Mouse (Mus musculus) megakaryocyte, adult 5-6 weeks (primary cell): ENCODE results near the gene 4930432K21Rik. TPM values are rescaled to one million over a fixed set of nuclear protein-coding genes. Genes with fewer than 3 reads are reported as not detected.

Experiments used
- ATAC-seq: 2 replicates; pipeline ENCODE4 v1.8.0; 2016; ENCODE audit warnings: mild to moderate bottlenecking, inconsistent platforms; ENCODE audit not compliant: poor library complexity, severe bottlenecking
- total RNA-seq, 2 experiments: library from RNA; stranded (forward) in 1 of 2; stranded (reverse) in 1 of 2; fragments of 153-499, 151-499 nt in 1 of 2; fragments of 221-1000, 200-1000 nt in 1 of 2; gene quantifications; 2 replicates each; pipeline versions ENCODE4 v1.2.3 to v1.2.4; 2015 to 2017

The 4930432K21Rik gene
- total RNA-seq, 2 experiments from 2014 or later, result 0.09 to 1.8 TPM

GRCm38 (mm10) chr8:84189603-84190002 is 41.8 kb downstream of the 4930432K21Rik start:
- no peak for ATAC-seq

DNA sequence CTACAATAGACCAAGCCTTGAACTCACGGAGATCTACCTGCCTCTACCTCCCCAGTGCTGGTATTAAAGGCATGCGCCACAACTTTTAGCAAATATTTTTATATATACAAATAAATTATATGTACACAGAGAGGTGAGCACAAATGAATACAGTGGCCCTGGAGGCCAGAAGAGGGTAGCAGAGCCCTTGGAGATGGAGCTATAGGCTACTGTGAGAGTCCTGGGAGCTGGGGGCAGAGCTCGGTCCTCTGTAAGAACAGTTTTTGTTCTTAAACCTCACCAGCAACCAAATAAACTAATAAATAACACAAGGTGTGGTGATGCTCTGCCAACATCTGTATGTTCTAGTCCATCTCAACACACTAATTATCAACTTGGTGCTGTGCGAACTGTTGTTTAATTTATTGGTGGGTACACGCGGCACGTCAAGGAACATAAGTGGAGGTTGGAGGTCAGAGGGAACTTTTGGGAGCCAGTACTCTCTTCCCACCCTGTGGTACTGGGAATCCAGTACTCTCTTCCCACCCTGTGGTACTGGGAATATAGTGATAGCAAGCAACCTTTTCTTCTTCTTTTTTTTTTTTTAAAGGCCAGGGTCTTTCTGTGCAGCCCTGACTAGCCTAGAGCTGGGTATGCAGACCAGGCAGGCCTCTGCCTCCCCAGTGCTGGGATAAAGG is 42.5 kb downstream of the 4930432K21Rik start:
- no peak for ATAC-seq

DNA sequence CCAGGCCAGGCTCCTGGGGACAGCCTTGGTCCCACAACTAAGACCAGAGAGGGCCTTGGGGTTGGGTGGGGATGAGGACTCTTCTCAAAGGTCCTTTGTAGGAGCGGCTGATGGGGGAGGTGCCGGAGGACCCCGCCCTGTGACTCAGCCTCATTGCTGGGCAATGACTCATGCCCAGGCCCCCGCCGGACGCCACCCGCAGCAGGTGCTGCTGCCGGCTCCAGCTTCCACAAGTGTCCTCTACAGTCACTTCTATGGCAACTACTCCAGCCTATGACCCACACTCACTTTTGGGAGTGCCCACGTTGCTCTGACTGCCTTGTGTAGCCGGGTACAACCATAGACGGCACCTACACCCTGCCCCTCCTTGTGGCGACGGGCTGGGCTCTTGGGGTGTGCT is 44.2 kb downstream of the 4930432K21Rik start:
- ATAC-seq, result peak; percentile 90

GRCm38 (mm10) chr8:84192555-84192954 is 44.7 kb downstream of the 4930432K21Rik start:
- peak; percentile 65 for ATAC-seq

DNA sequence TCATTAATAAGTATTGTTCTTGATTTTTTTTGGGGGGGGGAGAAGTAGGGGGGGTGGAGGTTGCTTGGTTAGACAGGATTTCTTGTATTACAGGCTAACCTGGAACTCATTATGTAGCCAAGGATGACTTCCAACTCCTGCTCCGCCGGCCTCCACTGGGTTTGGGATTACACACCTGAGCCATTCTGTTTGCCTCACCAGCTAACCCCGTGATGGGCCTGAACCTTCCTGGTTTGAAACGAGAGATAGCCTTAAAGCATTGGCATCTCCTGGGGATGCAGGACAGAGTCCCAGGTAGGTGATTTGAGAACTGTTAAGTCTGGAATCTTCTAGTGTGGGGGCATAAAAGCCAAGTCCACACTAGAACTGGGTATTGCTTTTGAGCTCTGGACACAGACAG is 45.3 kb downstream of the 4930432K21Rik start:
- ATAC-seq, result no peak

GRCm38 (mm10) chr8:84193566-84193965 is 45.7 kb downstream of the 4930432K21Rik start:
- ATAC-seq, result no peak

GRCm38 (mm10) chr8:84194224-84194743 is 46.5 kb downstream of the 4930432K21Rik start:
- ATAC-seq, result no peak

DNA sequence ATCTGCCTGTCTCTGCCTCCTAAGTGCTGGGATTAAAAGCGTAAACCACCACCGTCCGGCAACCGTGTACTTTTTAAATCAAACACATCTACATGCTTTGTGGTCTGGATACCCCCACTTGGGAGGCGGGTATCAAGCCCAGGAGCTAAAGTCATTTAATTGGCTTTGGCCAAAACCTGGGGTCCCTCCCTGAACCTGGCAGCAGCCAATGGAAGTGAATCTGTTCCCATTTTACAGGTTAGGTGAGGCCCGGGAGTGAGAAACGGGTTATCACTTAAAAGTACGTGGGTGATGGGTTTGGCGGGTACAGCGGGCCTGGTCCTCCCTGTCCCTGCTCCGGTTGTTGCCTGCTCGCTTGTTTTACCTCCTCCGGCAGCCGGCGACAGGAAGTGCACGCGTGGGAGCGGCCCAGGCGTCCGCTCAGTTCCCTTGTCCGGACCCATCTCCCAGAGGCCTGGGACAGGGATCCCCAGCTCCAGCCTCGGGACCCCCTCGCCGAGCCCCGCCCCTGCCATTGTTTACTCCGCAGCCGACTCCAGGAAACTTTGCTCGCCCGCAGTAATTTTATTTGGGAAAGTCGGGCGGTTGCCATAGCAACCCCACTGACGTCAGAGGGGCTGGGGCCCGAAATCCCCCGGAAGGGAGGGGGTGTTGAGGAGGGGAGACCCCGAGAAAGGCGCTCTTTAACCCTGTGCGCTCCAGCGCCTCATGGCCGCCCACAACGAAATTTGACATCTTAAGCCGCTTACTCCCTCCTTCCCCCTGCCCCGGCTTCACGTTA is 49.5 kb downstream of the 4930432K21Rik start:
- peak; percentile 16 for ATAC-seq

DNA sequence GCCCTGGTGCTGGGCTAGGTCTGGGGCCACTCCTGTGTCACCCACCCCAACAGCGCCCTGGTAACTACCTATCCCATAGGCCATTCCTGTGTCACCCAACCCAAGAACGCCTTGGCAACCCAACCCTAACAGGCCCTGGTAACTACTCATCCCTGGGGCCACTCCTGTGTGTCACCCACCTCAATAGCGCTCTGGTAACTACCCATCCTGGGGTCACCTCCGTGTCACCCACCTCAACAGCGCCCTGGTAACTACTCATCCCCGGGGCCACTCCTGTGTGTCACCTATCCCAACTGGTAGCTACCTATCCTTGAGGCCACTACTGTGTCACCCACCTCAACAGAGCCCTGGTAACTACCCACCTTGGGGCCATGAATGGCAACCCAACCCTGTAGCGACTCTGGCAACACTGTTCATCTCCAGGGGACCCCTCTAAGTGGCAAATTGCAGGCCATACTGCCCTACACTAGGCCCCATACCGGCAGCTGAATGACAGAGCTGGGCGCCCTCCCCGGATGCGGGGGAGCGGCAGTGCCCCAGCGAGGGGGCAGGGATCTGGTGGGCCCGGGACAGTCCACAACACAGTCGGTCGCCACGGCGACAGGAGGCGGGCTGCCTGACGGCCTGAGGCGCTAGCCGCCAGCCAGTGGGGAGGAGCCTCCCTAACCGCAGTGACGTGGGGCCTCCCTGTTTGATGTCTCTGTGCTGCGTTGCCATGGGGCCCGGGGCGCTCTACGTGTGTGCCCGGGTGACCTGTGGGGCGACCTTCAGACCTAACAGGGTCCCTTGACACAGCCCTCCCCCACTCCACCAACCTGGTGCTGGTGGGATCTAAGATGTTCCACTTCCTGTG is 50.3 kb downstream of the 4930432K21Rik start:
- peak; percentile 67 for ATAC-seq

DNA sequence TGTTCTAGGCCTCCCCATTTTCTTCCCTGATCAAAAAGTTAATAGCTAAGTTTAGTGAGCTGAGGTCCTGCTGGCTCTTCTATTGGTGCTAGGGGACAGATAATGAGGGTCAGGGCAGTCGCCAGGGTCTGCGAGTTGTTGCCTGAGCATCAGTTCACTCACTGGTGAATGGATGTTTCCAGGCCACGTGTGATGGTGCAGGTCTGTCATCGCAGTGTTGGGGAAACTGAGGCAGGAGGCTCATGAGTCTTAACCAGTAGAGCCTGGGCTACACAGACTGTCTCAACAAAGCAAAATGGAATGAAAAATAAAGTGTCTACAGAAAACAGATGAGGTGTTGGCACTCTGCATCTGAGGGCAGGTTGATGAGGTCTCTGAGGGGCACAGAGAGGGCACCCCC is 51.0 kb downstream of the 4930432K21Rik start:
- ATAC-seq, result no peak

DNA sequence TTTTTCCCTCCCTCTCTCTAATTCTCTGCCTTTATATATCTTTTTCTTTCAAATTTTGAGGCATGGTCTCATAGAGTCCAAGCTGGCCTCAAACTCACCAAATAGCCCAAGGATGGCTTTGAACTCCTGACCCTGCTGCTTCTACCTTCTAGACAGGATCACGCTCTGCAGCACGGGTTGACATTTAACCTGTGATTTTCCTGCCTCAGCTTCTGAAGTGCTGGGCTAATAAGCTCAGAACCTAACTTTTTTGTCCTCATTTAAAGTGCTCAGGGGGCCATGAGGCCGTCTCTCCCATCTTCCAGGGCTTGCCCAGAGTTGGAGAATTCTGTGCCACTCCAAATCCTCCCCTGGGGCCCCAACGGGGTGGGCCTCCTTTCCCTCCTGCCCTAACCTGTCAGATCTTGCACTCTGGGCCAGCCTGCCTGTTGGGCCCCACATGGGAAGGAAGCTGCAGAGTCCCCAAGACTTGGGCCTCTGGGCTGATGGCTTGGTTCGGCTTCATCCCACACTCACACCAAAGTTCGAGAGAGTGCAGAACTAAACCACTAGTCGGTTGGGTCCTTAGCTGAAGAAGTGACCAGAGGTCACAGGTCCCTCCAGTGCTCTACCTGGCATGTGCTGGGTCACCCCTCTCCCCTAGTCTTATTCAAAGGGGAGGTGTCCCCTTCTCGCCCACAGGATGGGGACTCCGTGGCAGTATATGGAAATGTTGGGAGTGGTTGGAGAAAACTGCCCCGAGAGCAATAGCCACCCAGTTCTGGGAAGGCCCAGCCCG is 51.7 kb downstream of the 4930432K21Rik start:
- ATAC-seq, result no peak

GRCm38 (mm10) chr8:84200126-84200555 is 52.3 kb downstream of the 4930432K21Rik start:
- ATAC-seq, result no peak

- peak; percentile 3; the same call in 1 of the 2 replicates for ATAC-seq
These were observed 53.1 kb downstream of the 4930432K21Rik start for GRCm38 (mm10) chr8:84200652-84201544.

DNA sequence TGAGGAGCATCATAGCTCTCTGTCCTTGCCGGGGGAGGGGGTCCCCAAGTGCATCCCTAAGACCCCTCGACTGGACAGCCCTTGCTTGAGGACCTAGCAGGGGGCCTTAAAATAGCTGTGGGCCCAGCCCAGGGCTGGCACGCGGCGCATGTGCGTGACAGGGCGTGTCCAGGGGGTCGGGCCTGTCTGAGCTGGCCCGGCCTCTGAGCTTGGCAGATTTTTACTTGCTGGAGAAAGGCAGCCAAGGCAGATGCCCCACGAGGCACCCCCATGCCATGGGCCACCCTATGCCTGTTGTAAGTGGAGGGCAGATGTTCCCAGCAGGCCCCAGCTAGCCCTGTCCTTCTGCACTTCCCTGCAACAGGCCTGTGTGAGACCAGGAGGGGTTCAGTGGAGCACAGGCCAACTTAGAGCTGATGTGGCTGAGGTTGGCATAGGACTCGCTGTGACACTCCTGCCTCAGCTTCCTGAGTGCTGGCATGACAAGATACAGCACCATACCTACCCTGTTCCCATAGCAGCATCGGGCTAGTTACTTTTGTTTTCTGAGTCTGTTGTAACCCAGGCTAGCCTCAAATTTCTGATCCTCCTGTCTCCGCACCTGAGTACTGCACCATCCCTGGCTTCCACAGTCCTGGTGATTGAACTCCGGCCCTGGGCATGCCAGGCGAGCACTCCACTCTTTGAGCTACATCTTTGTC is 53.9 kb downstream of the 4930432K21Rik start:
- peak; percentile 3; the same call in 1 of the 2 replicates for ATAC-seq

- peak; percentile 22 for ATAC-seq
These were observed 54.6 kb downstream of the 4930432K21Rik start for GRCm38 (mm10) chr8:84202466-84202865.

- ATAC-seq, result peak; percentile 29
These were observed 55.4 kb downstream of the 4930432K21Rik start for GRCm38 (mm10) chr8:84202938-84203917.
